In genomic region chr9:110993281-110993709, GRCm38 (mm10) we compare ENCODE assay signal across 19 mouse cellular contexts. TPM values are rescaled to one million over a fixed set of nuclear protein-coding genes. Genes with fewer than 3 reads are reported as not detected.
DNase-seq lines count a peak whose midpoint lies in the region; ATAC-seq and TF ChIP-seq lines count a peak whose summit lies in the region.
"Had no signal": no experiment of that assay in that cellular context is flagged by ENCODE, and none has a peak within 500 bp of the region (broad histone marks: within the 10 kb centered on the region; RNA-seq: fewer than 3 reads in every experiment).

No protein-coding gene starts in this region.

- H3K27me3 ChIP-seq in stomach, embryonic 15.5 days (replicated peaks) = no peaks in the 10 kb centered on the region
- no peaks in the 10 kb centered on the region for H3K27me3 ChIP-seq in stomach, postnatal 0 days (ENCODE audit: control insufficient read depth, insufficient read depth, low read length)
- H3K27me3 ChIP-seq: embryonic facial prominence, embryonic 12.5 days; limb, embryonic 13.5 days had no signal

- 0 out of 2 replicates have a peak, but pooled peaks cover 6% of the 10 kb centered on the region for H3K4me1 ChIP-seq in stomach, embryonic 15.5 days
- no peaks in the 10 kb centered on the region for H3K4me1 ChIP-seq in stomach, postnatal 0 days (replicated peaks; ENCODE audit: control insufficient read depth, insufficient read depth)
- H3K4me1 ChIP-seq: embryonic facial prominence, embryonic 12.5 days; limb, embryonic 13.5 days had no signal

- no peaks in the 10 kb centered on the region for H3K36me3 ChIP-seq in stomach, embryonic 15.5 days
- no peaks in the 10 kb centered on the region for H3K36me3 ChIP-seq in stomach, postnatal 0 days (ENCODE audit: control insufficient read depth, insufficient read depth, low read length)
- H3K36me3 ChIP-seq: embryonic facial prominence, embryonic 12.5 days; limb, embryonic 13.5 days had no signal

- H3K4me2 ChIP-seq in stomach, embryonic 15.5 days = no peak overlapping the region
- H3K4me2 ChIP-seq in stomach, postnatal 0 days (replicated peaks; ENCODE audit: low read depth) = no peak overlapping the region
- H3K4me2 ChIP-seq: embryonic facial prominence, embryonic 12.5 days; limb, embryonic 13.5 days had no signal

- peak; percentile 46 for DNase-seq in embryo, embryonic 10 days (ENCODE audit: low spot score)
- DNase-seq in embryo, embryonic 9.5 days (ENCODE audit: extremely low spot score) = no peak
- DNase-seq in stomach, postnatal 0 days (ENCODE audit: low spot score) = no peak
- peak; percentile 21 for DNase-seq in liver
- DNase-seq in layer of hippocampus, postnatal 10 days (ENCODE audit: low spot score in 2 of 2) = no peak
- DNase-seq in layer of hippocampus, adult 18-20 months (ENCODE audit: low spot score in 2 of 2) = no peak
- DNase-seq: cerebellum, adult 18-20 months; layer of hippocampus, postnatal 36 days; right cerebral cortex, postnatal 4 days had no signal

- no peak overlapping the region for H3K27ac ChIP-seq in stomach, embryonic 15.5 days
- no peak overlapping the region for H3K27ac ChIP-seq in stomach, postnatal 0 days (replicated peaks)
- H3K27ac ChIP-seq: embryonic facial prominence, embryonic 12.5 days; limb, embryonic 13.5 days had no signal

- H3K4me3 ChIP-seq in stomach, embryonic 15.5 days (replicated peaks) = no peak overlapping the region
- H3K4me3 ChIP-seq in stomach, postnatal 0 days (ENCODE audit: low read depth, low read length) = no peak overlapping the region
- H3K4me3 ChIP-seq: embryonic facial prominence, embryonic 12.5 days; limb, embryonic 13.5 days had no signal

- H3K9me3 ChIP-seq in stomach, embryonic 15.5 days = no peaks in the 10 kb centered on the region
- no peaks in the 10 kb centered on the region for H3K9me3 ChIP-seq in stomach, postnatal 0 days (ENCODE audit: control insufficient read depth, low read length)
- H3K9me3 ChIP-seq: limb, embryonic 13.5 days had no signal

- no peak for TF ChIP-seq CTCF in stomach, postnatal 0 days (IDR thresholded peaks at IDR 0.05; ENCODE audit: low read depth)

- H3K9ac ChIP-seq in stomach, embryonic 15.5 days = no peak overlapping the region
- no peak overlapping the region for H3K9ac ChIP-seq in stomach, postnatal 0 days (ENCODE audit: low read length)
- H3K9ac ChIP-seq: embryonic facial prominence, embryonic 12.5 days; limb, embryonic 13.5 days had no signal

- 24% methylated on average over 3 of the region's 3 CpGs for WGBS in stomach, embryonic 15.5 days
- WGBS in stomach, postnatal 0 days = 13% methylated on average over 3 of the region's 3 CpGs

- peak; percentile 15; the same call in 1 of the 2 replicates for ATAC-seq in stomach, embryonic 15.5 days (ENCODE audit: insufficient read depth, low FRiP score, low read depth)
- ATAC-seq in stomach, postnatal 0 days (ENCODE audit: low FRiP score, low TSS enrichment) = no peak
- no peak for ATAC-seq in inflammation-experienced regulatory T-cells, adult 6 months
- ATAC-seq: hindbrain, embryonic 16.5 days had no signal

- TF ChIP-seq EP300 in stomach, postnatal 0 days (optimal IDR thresholded peaks at IDR 0.05) = no peak

RNA-seq across cellular contexts. Expression of gene Rtp3, which starts 2.9 kb away (rescaled TPM):
- polyA plus RNA-seq in stomach, embryonic 15.5 days (2015; fragmentation: Nextera tagmentation; extraction: Ambion mirVana) = 0.45 and 1.1 TPM in 2 replicates
- polyA plus RNA-seq in stomach, postnatal 0 days (2015; fragmentation: Nextera tagmentation; extraction: Ambion mirVana) = 0.11 TPM in 1 of 2 replicates, not detected in the other
- not detected for polyA plus RNA-seq in inflammation-experienced regulatory T-cells, adult 6 months (2017; shearing (Covaris generic))
- total RNA-seq in layer of hippocampus, postnatal 10 days (2021) = under 1 TPM in 1 of 2 experiments, not detected in 1; 0.21 TPM
- under 1 TPM; 0.15 to 0.40 TPM for total RNA-seq in layer of hippocampus, adult 18-20 months (2021)
- total RNA-seq: megakaryocyte progenitor cell, adult 5-6 weeks had no signal
- polyA plus RNA-seq: embryonic facial prominence, embryonic 12.5 days; forebrain, embryonic 11.5 days; heart, embryonic 14.5 days; hindbrain, embryonic 16.5 days; limb, embryonic 13.5 days had no signal

RNA-seq across cellular contexts. Expression of gene Ltf, which starts 25.8 kb away (rescaled TPM):
- polyA plus RNA-seq in stomach, embryonic 15.5 days (2015; fragmentation: Nextera tagmentation; extraction: Ambion mirVana) = 22.6 and 32.0 TPM in 2 replicates
- polyA plus RNA-seq in stomach, postnatal 0 days (2015; fragmentation: Nextera tagmentation; extraction: Ambion mirVana) = 76.3 and 95.6 TPM in 2 replicates
- polyA plus RNA-seq in inflammation-experienced regulatory T-cells, adult 6 months (2017; shearing (Covaris generic)) = 1 to 10 TPM in 1 of 3 experiments, not detected in 2; 2.5 TPM
- total RNA-seq in layer of hippocampus, postnatal 10 days (2021) = 1 to 10 TPM in 1 of 2 experiments, not detected in 1; 2.0 TPM
- total RNA-seq in layer of hippocampus, adult 18-20 months (2021) = not detected
- total RNA-seq: gastrocnemius, adult 8-10 months had no signal
- polyA plus RNA-seq: testis, adult 2 months had no signal

RNA-seq across cellular contexts. Expression of gene Lrrc2, which starts 42.0 kb away (rescaled TPM):
- 0.18 TPM in 1 of 2 replicates, not detected in the other for polyA plus RNA-seq in stomach, embryonic 15.5 days (2015; fragmentation: Nextera tagmentation; extraction: Ambion mirVana)
- polyA plus RNA-seq in stomach, postnatal 0 days (2015; fragmentation: Nextera tagmentation; extraction: Ambion mirVana) = 0.07 and 0.08 TPM in 2 replicates
- under 1 TPM in 2 of 3 experiments, not detected in 1; 0.20 to 0.42 TPM for polyA plus RNA-seq in inflammation-experienced regulatory T-cells, adult 6 months (2017; shearing (Covaris generic))
- 1 to 10 TPM; 1.6 to 1.7 TPM for total RNA-seq in layer of hippocampus, postnatal 10 days (2021)
- total RNA-seq in layer of hippocampus, adult 18-20 months (2021) = 1 to 10 TPM; 1.1 to 3.1 TPM
- polyA plus RNA-seq: limb, embryonic 13.5 days had no signal

RNA-seq across cellular contexts. Expression of gene Tdgf1, which starts 47.3 kb away (rescaled TPM):
- not detected in 2 replicates for polyA plus RNA-seq in stomach, embryonic 15.5 days (2015; fragmentation: Nextera tagmentation; extraction: Ambion mirVana)
- polyA plus RNA-seq in stomach, postnatal 0 days (2015; fragmentation: Nextera tagmentation; extraction: Ambion mirVana) = 0.07 TPM in 1 of 2 replicates, not detected in the other
- polyA plus RNA-seq in inflammation-experienced regulatory T-cells, adult 6 months (2017; shearing (Covaris generic)) = 1 to 10 TPM in 2 of 3 experiments, under 1 TPM in 1; 0.73 to 2.6 (median 2.5) TPM
- not detected for total RNA-seq in layer of hippocampus, postnatal 10 days (2021)
- total RNA-seq in layer of hippocampus, adult 18-20 months (2021) = 1 to 10 TPM in 1 of 2 experiments, under 1 TPM in 1; 0.18 to 1.1 TPM
- total RNA-seq: gastrocnemius, adult 8-10 months; megakaryocyte progenitor cell, adult 5-6 weeks had no signal
- polyA plus RNA-seq: embryonic facial prominence, embryonic 12.5 days; forebrain, embryonic 11.5 days; heart, embryonic 14.5 days had no signal

Comparison
In these comparisons a context has a peak if more than half of its experiments do, and no peak if none do; other contexts are left out.
1. DNase-seq: peak in embryo, embryonic 10 days (single experiment) and liver (single experiment); none in embryo, embryonic 9.5 days (single experiment), stomach, postnatal 0 days (single experiment), layer of hippocampus, postnatal 10 days (0 of 2) and layer of hippocampus, adult 18-20 months (0 of 2).